ENCODE assay signal across 9 mouse cellular contexts in the genomic region with DNA sequence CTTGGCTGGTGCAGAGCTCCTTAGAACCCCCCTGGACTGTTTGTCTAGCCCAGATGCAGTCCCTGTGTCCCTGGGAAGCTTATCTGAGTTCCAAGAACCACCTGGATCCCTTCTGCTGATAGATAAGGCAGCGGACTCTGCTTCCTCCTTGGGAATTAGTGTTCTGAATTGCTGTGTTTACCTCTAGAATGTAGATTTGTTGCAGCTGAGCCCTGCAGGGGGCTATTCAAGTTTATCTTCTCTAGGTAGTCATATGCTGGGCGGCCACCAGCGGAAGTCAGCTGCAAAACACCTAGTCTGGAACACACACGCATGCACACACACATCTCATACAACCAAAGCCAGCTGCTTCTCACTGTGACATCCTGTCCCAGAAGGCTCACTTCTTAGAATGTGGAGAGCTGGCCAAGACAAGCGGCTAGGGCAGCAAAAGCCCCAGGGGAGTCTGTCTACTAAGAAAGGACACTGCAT. TPM values are rescaled to one million over a fixed set of nuclear protein-coding genes. Genes with fewer than 3 reads are reported as not detected.
DNase-seq lines count a peak whose midpoint lies in the region; ATAC-seq and TF ChIP-seq lines count a peak whose summit lies in the region.
"Had no signal": no experiment of that assay in that cellular context is flagged by ENCODE, and none has a peak within 500 bp of the region (broad histone marks: within the 10 kb centered on the region; RNA-seq: fewer than 3 reads in every experiment).

No protein-coding gene starts in this region.

- H3K9me3 ChIP-seq in lung, embryonic 16.5 days (ENCODE audit: control insufficient read depth, low read length) = no peaks in the 10 kb centered on the region

- H3K4me1 ChIP-seq in lung, embryonic 16.5 days (replicated peaks; ENCODE audit: control insufficient read depth, insufficient read depth, low read length) = peaks cover 32% of the 10 kb centered on the region
- peaks cover 8% of the 10 kb centered on the region for H3K4me1 ChIP-seq in cerebellum, adult 2 months (ENCODE audit: control insufficient read depth, insufficient read depth, low read length)

- H3K4me3 ChIP-seq in left cerebral cortex, adult 2 months = no peak overlapping the region
- no peak overlapping the region for H3K4me3 ChIP-seq in lung, embryonic 16.5 days (ENCODE audit: low read length)
- no peak overlapping the region for H3K4me3 ChIP-seq in cerebellum, adult 2 months (replicated peaks; ENCODE audit: insufficient read depth, low read depth, low read length)

- H3K4me2 ChIP-seq in lung, embryonic 16.5 days (ENCODE audit: low read depth, low read length) = no peak overlapping the region

- H3K27ac ChIP-seq in left cerebral cortex, adult 2 months = no peak overlapping the region
- H3K27ac ChIP-seq in lung, embryonic 16.5 days (ENCODE audit: low read length) = 0 out of 2 replicates have a peak overlapping the region, but pooled peaks have one; percentile 76
- no peak overlapping the region for H3K27ac ChIP-seq in cerebellum, adult 2 months (ENCODE audit: insufficient read depth, low read length)
- H3K27ac ChIP-seq: macrophage had no signal

- no peak for TF ChIP-seq POLR2A in cerebellum, adult 2 months (IDR thresholded peaks at IDR 0.05; ENCODE audit: borderline replicate concordance, insufficient read depth, low read length)

- peak; percentile 2; the same call in 1 of the 2 replicates for TF ChIP-seq CTCF in left cerebral cortex, adult 2 months (IDR thresholded peaks at IDR 0.05)
- TF ChIP-seq CTCF in cerebellum, adult 2 months (IDR thresholded peaks at IDR 0.05; ENCODE audit: borderline replicate concordance, insufficient read depth, low read depth, low read length) = no peak

- H3K36me3 ChIP-seq in lung, embryonic 16.5 days (ENCODE audit: control insufficient read depth, insufficient read depth, low read length) = no peaks in the 10 kb centered on the region

- no peak for DNase-seq in left cerebral cortex, adult 2 months (ENCODE audit: extremely low spot score in 1 of 2, low spot score in 2 of 2)
- no peak for DNase-seq in left cerebral cortex, adult 18-20 months (ENCODE audit: low spot score in 2 of 2)
- peak; percentile 34 to 43 for DNase-seq in heart, postnatal 14 days
- peak; percentile 87 for DNase-seq in thymus, postnatal 14 days
- no peak for DNase-seq in urinary bladder, postnatal 4 days (ENCODE audit: low spot score in 2 of 2)
- no peak for DNase-seq in urinary bladder, adult 2 months (ENCODE audit: low spot score)
- no peak for DNase-seq in cerebellum, adult 2 months

- no peaks in the 10 kb centered on the region for H3K27me3 ChIP-seq in lung, embryonic 16.5 days (ENCODE audit: control insufficient read depth, insufficient read depth, low read depth, low read length)
- no peaks in the 10 kb centered on the region for H3K27me3 ChIP-seq in cerebellum, adult 2 months (ENCODE audit: control insufficient read depth, insufficient read depth, low read length)

- no peak overlapping the region for H3K9ac ChIP-seq in lung, embryonic 16.5 days (ENCODE audit: low read length)

- WGBS in lung, embryonic 16.5 days = 59% methylated on average over 5 of the region's 5 CpGs
- WGBS in cerebellum, adult 2 months = 65% methylated on average over 5 of the region's 5 CpGs

- no peak for ATAC-seq in lung, embryonic 16.5 days (ENCODE audit: low read depth)

- intact Hi-C loops in left cerebral cortex, adult 2 months (cut with DNase I) = no loop called here
- intact Hi-C loops in heart, postnatal 14 days (cut with DNase I) = no loop called here

RNA-seq across cellular contexts. Expression of a gene that starts 1.2 kb away (rescaled TPM):
- 100 to 1,000 TPM; 102 to 114 TPM for total RNA-seq in left cerebral cortex, adult 2 months (2021)
- 100 to 1,000 TPM; 103 to 115 TPM for total RNA-seq in left cerebral cortex, adult 18-20 months (2021)
- total RNA-seq in heart, postnatal 14 days (2021) = 10 to 100 TPM; 24.8 to 25.6 TPM
- 99.3 and 112 TPM in 2 replicates for polyA plus RNA-seq in lung, embryonic 16.5 days (2015; fragmentation: Nextera tagmentation; extraction: Ambion mirVana)
- polyA plus RNA-seq in urinary bladder, adult 2 months (2012; rRNA removed) = 81.3 and 100 TPM in 2 replicates
- 40.0 and 42.3 TPM in 2 replicates for polyA plus RNA-seq in cerebellum, adult 2 months (2012; rRNA removed)

RNA-seq across cellular contexts. Expression of a gene that starts 53.3 kb away (rescaled TPM):
- total RNA-seq in left cerebral cortex, adult 2 months (2021) = 10 to 100 TPM; 54.5 to 55.6 TPM
- total RNA-seq in left cerebral cortex, adult 18-20 months (2021) = 10 to 100 TPM; 55.5 to 59.4 TPM
- total RNA-seq in heart, postnatal 14 days (2021) = 10 to 100 TPM; 30.2 to 34.4 TPM
- polyA plus RNA-seq in lung, embryonic 16.5 days (2015; fragmentation: Nextera tagmentation; extraction: Ambion mirVana) = 45.8 and 49.5 TPM in 2 replicates
- 27.2 and 30.1 TPM in 2 replicates for polyA plus RNA-seq in urinary bladder, adult 2 months (2012; rRNA removed)
- 31.0 and 31.9 TPM in 2 replicates for polyA plus RNA-seq in cerebellum, adult 2 months (2012; rRNA removed)

RNA-seq across cellular contexts. Expression of a gene that starts 53.6 kb away (rescaled TPM):
- 10 to 100 TPM; 55.1 to 57.7 TPM for total RNA-seq in left cerebral cortex, adult 2 months (2021)
- total RNA-seq in left cerebral cortex, adult 18-20 months (2021) = 10 to 100 TPM; 49.9 to 57.7 TPM
- total RNA-seq in heart, postnatal 14 days (2021) = 10 to 100 TPM; 35.3 to 35.8 TPM
- polyA plus RNA-seq in lung, embryonic 16.5 days (2015; fragmentation: Nextera tagmentation; extraction: Ambion mirVana) = 62.2 and 64.4 TPM in 2 replicates
- 33.4 and 37.1 TPM in 2 replicates for polyA plus RNA-seq in urinary bladder, adult 2 months (2012; rRNA removed)
- polyA plus RNA-seq in cerebellum, adult 2 months (2012; rRNA removed) = 73.3 and 81.1 TPM in 2 replicates

Comparison
In these comparisons a context has a peak if more than half of its experiments do, and no peak if none do; other contexts are left out.
1. DNase-seq: peak in heart, postnatal 14 days (2 of 2) and thymus, postnatal 14 days (single experiment); none in left cerebral cortex, adult 2 months (0 of 2), left cerebral cortex, adult 18-20 months (0 of 2), urinary bladder, postnatal 4 days (0 of 2), urinary bladder, adult 2 months (single experiment) and cerebellum, adult 2 months (0 of 2).